Mouse (Mus musculus): ENCODE results near the gene Mcm5.

DNA sequence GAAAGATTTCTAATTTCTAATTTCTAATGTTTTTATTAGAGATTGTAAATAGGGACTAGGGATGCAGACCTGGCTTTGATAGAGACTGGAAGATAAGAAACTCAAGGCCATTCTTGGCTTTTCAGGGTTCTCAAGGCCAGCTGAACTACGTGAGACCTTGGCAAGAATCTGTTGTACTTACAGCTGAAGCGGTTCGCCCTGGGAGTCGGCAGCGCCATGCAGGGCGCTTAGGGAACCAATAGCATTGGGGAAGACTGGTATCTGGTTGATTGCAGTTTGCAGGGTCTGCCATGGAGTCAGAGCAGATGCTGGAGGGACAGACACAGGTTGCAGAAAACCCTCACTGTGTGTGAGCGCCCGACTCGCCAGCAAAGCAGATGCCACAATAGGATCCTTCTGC is 30.5 kb upstream of the Mcm5 start:
- no peak for TF ChIP-seq POLR2A (IDR thresholded peaks at IDR 0.05; ENCODE audit: extremely low read depth, insufficient read depth, low read length)
- no peak for TF ChIP-seq CTCF (IDR thresholded peaks at IDR 0.05; ENCODE audit: extremely low read depth, insufficient read depth, low read length)
